Comparison of ENCODE assay signal across 32 mouse cellular contexts in the genomic region with DNA sequence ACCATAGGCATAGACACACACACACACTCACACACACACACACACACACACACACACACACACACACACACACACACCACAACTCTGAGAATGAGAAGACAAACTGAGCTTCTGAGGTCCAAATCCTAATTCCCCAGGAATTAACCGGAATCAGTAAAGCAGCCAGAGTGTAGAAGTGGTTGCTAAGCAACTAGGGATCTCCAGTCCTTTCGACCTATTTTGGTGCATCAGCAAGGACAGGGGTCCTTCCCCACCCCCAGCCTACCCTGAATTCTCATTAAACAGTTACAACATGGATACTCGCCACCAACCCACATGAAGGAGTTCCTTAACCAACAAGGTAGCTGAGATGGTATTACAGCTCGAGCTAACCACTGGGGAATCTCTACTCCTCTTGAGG. TPM values are rescaled to one million over a fixed set of nuclear protein-coding genes. Genes with fewer than 3 reads are reported as not detected.
A peak's percentile ranks its signal among the peaks of the same experiment; 100 is the strongest.
DNase-seq lines count a peak whose midpoint lies in the region; ATAC-seq lines count a peak whose summit lies in the region.
"Had no signal": no experiment of that assay in that cellular context is flagged by ENCODE, and none has a peak within 500 bp of the region (broad histone marks: within the 10 kb centered on the region; RNA-seq: fewer than 3 reads in every experiment).

No protein-coding gene starts in this region.

- H3K4me2 ChIP-seq in hindbrain, embryonic 16.5 days (ENCODE audit: low read length), result no peak overlapping the region
- no peak overlapping the region for H3K4me2 ChIP-seq in midbrain, embryonic 16.5 days (ENCODE audit: low read length)
- H3K4me2 ChIP-seq: embryonic facial prominence, embryonic 13.5 days; forebrain, embryonic 12.5 days; forebrain, embryonic 15.5 days; heart, embryonic 13.5 days; hindbrain, embryonic 13.5 days had no signal

- H3K9me3 ChIP-seq in hindbrain, embryonic 16.5 days (ENCODE audit: control insufficient read depth, low read length), result no peaks in the 10 kb centered on the region; the same call in 1 of the 2 replicates
- H3K9me3 ChIP-seq in hindbrain, embryonic 10.5 days, result no peaks in the 10 kb centered on the region
- no peaks in the 10 kb centered on the region for H3K9me3 ChIP-seq in midbrain, embryonic 16.5 days (replicated peaks; ENCODE audit: control insufficient read depth, low read length, poor library complexity, severe bottlenecking)
- no peaks in the 10 kb centered on the region for H3K9me3 ChIP-seq in midbrain, embryonic 10.5 days (replicated peaks)
- no peaks in the 10 kb centered on the region for H3K9me3 ChIP-seq in limb, embryonic 10.5 days (replicated peaks)
- H3K9me3 ChIP-seq: embryonic facial prominence, embryonic 10.5 days; forebrain, embryonic 12.5 days; forebrain, embryonic 15.5 days; G1E; heart, embryonic 10.5 days; heart, embryonic 13.5 days; hindbrain, embryonic 13.5 days had no signal

- no peak overlapping the region for H3K27ac ChIP-seq in hindbrain, embryonic 16.5 days (ENCODE audit: low read depth, low read length)
- H3K27ac ChIP-seq in hindbrain, embryonic 10.5 days, result no peak overlapping the region
- H3K27ac ChIP-seq in midbrain, embryonic 16.5 days (ENCODE audit: low read length), result peak overlapping the region; percentile 17; the same call in 1 of the 2 replicates
- H3K27ac ChIP-seq in midbrain, embryonic 10.5 days (replicated peaks), result no peak overlapping the region
- H3K27ac ChIP-seq in limb, embryonic 10.5 days, result no peak overlapping the region
- H3K27ac ChIP-seq: embryonic facial prominence, embryonic 10.5 days; embryonic facial prominence, embryonic 13.5 days; forebrain, embryonic 12.5 days; forebrain, embryonic 15.5 days; heart, adult 2 months; heart, embryonic 10.5 days; heart, embryonic 13.5 days; hindbrain, embryonic 13.5 days; hindbrain, postnatal 0 days had no signal

- no peak for DNase-seq in hindbrain, embryonic 10.5 days (ENCODE audit: low spot score)
- no peak for DNase-seq in midbrain, embryonic 10.5 days (ENCODE audit: low spot score)
- DNase-seq in R1 (ENCODE audit: low read depth, low spot score), result peak; percentile 27
- DNase-seq in limb, embryonic 10.5 days (ENCODE audit: low spot score), result peak; percentile 0
- DNase-seq in left cerebral cortex, postnatal 10 days (ENCODE audit: extremely low spot score in 1 of 2, low spot score in 2 of 2), result no peak
- DNase-seq: adrenal gland, adult 2 months; adrenal gland, postnatal 14 days; B cell, adult 2 months; cerebellum, adult 11-12 months; cerebellum, adult 8-10 months; cerebellum, postnatal 10 days; cerebellum, postnatal 36 days; embryo, embryonic 11 days; gastrocnemius, postnatal 25 days; heart, adult 2 months; heart, postnatal 14 days had no signal

- peaks cover 5% of the 10 kb centered on the region for H3K4me1 ChIP-seq in hindbrain, embryonic 16.5 days (ENCODE audit: control insufficient read depth, insufficient read depth, low read depth, low read length)
- H3K4me1 ChIP-seq in hindbrain, embryonic 10.5 days (replicated peaks), result no peaks in the 10 kb centered on the region
- peaks cover 7% of the 10 kb centered on the region for H3K4me1 ChIP-seq in midbrain, embryonic 16.5 days (ENCODE audit: control insufficient read depth, insufficient read depth, low read length)
- H3K4me1 ChIP-seq in midbrain, embryonic 10.5 days, result 0 out of 2 replicates have a peak, but pooled peaks cover 5% of the 10 kb centered on the region
- H3K4me1 ChIP-seq in limb, embryonic 10.5 days, result no peaks in the 10 kb centered on the region
- H3K4me1 ChIP-seq: embryonic facial prominence, embryonic 10.5 days; embryonic facial prominence, embryonic 13.5 days; forebrain, embryonic 12.5 days; forebrain, embryonic 15.5 days; heart, embryonic 10.5 days; heart, embryonic 13.5 days had no signal

- WGBS in hindbrain, embryonic 16.5 days, result 57% methylated on average over 4 of the region's 4 CpGs
- 71% methylated on average over 4 of the region's 4 CpGs for WGBS in hindbrain, embryonic 10.5 days
- WGBS in midbrain, embryonic 16.5 days, result 40% methylated on average over 4 of the region's 4 CpGs
- 62% methylated on average over 4 of the region's 4 CpGs for WGBS in midbrain, embryonic 10.5 days
- WGBS in limb, embryonic 10.5 days, result 62% methylated on average over 4 of the region's 4 CpGs

- H3K4me3 ChIP-seq in hindbrain, embryonic 16.5 days (ENCODE audit: low read length), result no peak overlapping the region
- H3K4me3 ChIP-seq in hindbrain, embryonic 10.5 days, result no peak overlapping the region
- H3K4me3 ChIP-seq in midbrain, embryonic 16.5 days (ENCODE audit: low read depth, low read length), result no peak overlapping the region
- no peak overlapping the region for H3K4me3 ChIP-seq in midbrain, embryonic 10.5 days
- H3K4me3 ChIP-seq in limb, embryonic 10.5 days, result no peak overlapping the region
- H3K4me3 ChIP-seq: embryonic facial prominence, embryonic 10.5 days; embryonic facial prominence, embryonic 13.5 days; erythroblast, embryonic 14.5 days; forebrain, embryonic 12.5 days; forebrain, embryonic 15.5 days; heart, adult 2 months; heart, embryonic 10.5 days; heart, embryonic 13.5 days; hindbrain, embryonic 13.5 days had no signal

- H3K9ac ChIP-seq in hindbrain, embryonic 16.5 days (ENCODE audit: low read depth, low read length), result no peak overlapping the region
- no peak overlapping the region for H3K9ac ChIP-seq in midbrain, embryonic 16.5 days (ENCODE audit: low read depth, low read length)
- H3K9ac ChIP-seq: embryonic facial prominence, embryonic 13.5 days; forebrain, embryonic 12.5 days; forebrain, embryonic 15.5 days; heart, embryonic 13.5 days; hindbrain, embryonic 13.5 days had no signal

- H3K36me3 ChIP-seq in hindbrain, embryonic 16.5 days (ENCODE audit: control insufficient read depth, insufficient read depth, low read length), result no peaks in the 10 kb centered on the region
- H3K36me3 ChIP-seq in hindbrain, embryonic 10.5 days, result no peaks in the 10 kb centered on the region
- H3K36me3 ChIP-seq in midbrain, embryonic 16.5 days (ENCODE audit: control insufficient read depth, insufficient read depth, low read length), result no peaks in the 10 kb centered on the region
- H3K36me3 ChIP-seq in midbrain, embryonic 10.5 days, result no peaks in the 10 kb centered on the region
- H3K36me3 ChIP-seq in limb, embryonic 10.5 days, result no peaks in the 10 kb centered on the region
- H3K36me3 ChIP-seq: embryonic facial prominence, embryonic 10.5 days; embryonic facial prominence, embryonic 13.5 days; forebrain, embryonic 12.5 days; forebrain, embryonic 15.5 days; G1E; heart, embryonic 10.5 days; heart, embryonic 13.5 days had no signal

- intact Hi-C loops in left cerebral cortex, postnatal 10 days (cut with DNase I), result no loop called here

- ATAC-seq in hindbrain, embryonic 16.5 days, result 0 out of 2 replicates have a peak, but pooled peaks have one; percentile 48
- ATAC-seq in midbrain, embryonic 16.5 days, result peak; percentile 49; the same call in 1 of the 2 replicates
- ATAC-seq: forebrain, embryonic 15.5 days; hindbrain, postnatal 0 days; Patski had no signal

- no peaks in the 10 kb centered on the region for H3K27me3 ChIP-seq in hindbrain, embryonic 16.5 days (replicated peaks; ENCODE audit: control insufficient read depth, insufficient read depth, low read length)
- H3K27me3 ChIP-seq in hindbrain, embryonic 10.5 days (ENCODE audit: insufficient read depth, poor library complexity, severe bottlenecking), result no peaks in the 10 kb centered on the region
- H3K27me3 ChIP-seq in midbrain, embryonic 16.5 days (ENCODE audit: control insufficient read depth, insufficient read depth, low read depth, low read length), result no peaks in the 10 kb centered on the region
- H3K27me3 ChIP-seq in midbrain, embryonic 10.5 days (ENCODE audit: low read depth, poor library complexity, severe bottlenecking), result no peaks in the 10 kb centered on the region
- H3K27me3 ChIP-seq in limb, embryonic 10.5 days (ENCODE audit: low read depth, poor library complexity, severe bottlenecking), result no peaks in the 10 kb centered on the region
- H3K27me3 ChIP-seq: CH12.LX; embryonic facial prominence, embryonic 13.5 days; forebrain, embryonic 12.5 days; forebrain, embryonic 15.5 days; heart, embryonic 13.5 days; hindbrain, embryonic 13.5 days had no signal

RNA-seq across cellular contexts. Expression of a gene that starts 18.1 kb away (rescaled TPM):
- 322 and 328 TPM in 2 replicates for polyA plus RNA-seq in hindbrain, embryonic 16.5 days (2015; fragmentation: Nextera tagmentation; extraction: Ambion mirVana)
- 8.2 and 37.3 TPM in 2 replicates for polyA plus RNA-seq in hindbrain, embryonic 10.5 days (2016; fragmentation: Nextera tagmentation; extraction: Ambion mirVana)
- polyA plus RNA-seq in midbrain, embryonic 16.5 days (2015; fragmentation: Nextera tagmentation; extraction: Ambion mirVana), result 294 and 301 TPM in 2 replicates
- polyA plus RNA-seq in midbrain, embryonic 10.5 days (2016; fragmentation: Nextera tagmentation; extraction: Ambion mirVana), result 10.6 and 18.8 TPM in 2 replicates
- polyA plus RNA-seq in limb, embryonic 10.5 days (2016; fragmentation: Nextera tagmentation; extraction: Ambion mirVana), result 0.05 and 0.89 TPM in 2 replicates
- total RNA-seq in left cerebral cortex, postnatal 10 days (2021), result 100 to 1,000 TPM; 303 to 312 TPM
- total RNA-seq: CH12.LX; gastrocnemius, adult 8-10 months; hematopoietic stem cell, adult 5-6 weeks had no signal
- polyA plus RNA-seq: erythroblast, embryonic 14.5 days; G1E; Patski had no signal

Comparison
In these comparisons a context has a peak if more than half of its experiments do, and no peak if none do; other contexts are left out.
1. DNase-seq: peak in R1 (single experiment) and limb, embryonic 10.5 days (single experiment); none in hindbrain, embryonic 10.5 days (single experiment), midbrain, embryonic 10.5 days (single experiment) and left cerebral cortex, postnatal 10 days (0 of 2).